Mouse (Mus musculus) midbrain, embryonic 16.5 days (tissue): Measurements from ENCODE around the gene Hnrnpf. TPM values are rescaled to one million over a fixed set of nuclear protein-coding genes. Genes with fewer than 3 reads are reported as not detected.

Experiments used
- ATAC-seq: fragments of 200-750 bp; cut with Nextera tagmentation; 2 replicates; pipeline ENCODE4 v1.8.0; 2017; ENCODE audit warnings: moderate TSS enrichment
- H3K27ac ChIP-seq: fragments of 300-500 bp; sonication (generic); 2 replicates; pipeline ENCODE4 v1.5.1; 2014; ENCODE audit warnings: mild to moderate bottlenecking, low read length, mixed read lengths
- H3K27me3 ChIP-seq: fragments of 300-500 bp; sonication (generic); 2 replicates; pipeline ENCODE4 v1.6.1; 2014; ENCODE audit warnings: low read depth, low read length, mixed read lengths; ENCODE audit not compliant: control insufficient read depth, insufficient read depth
- H3K36me3 ChIP-seq: fragments of 300-500 bp; sonication (generic); 2 replicates; pipeline ENCODE4 v1.6.1; 2014; ENCODE audit warnings: mild to moderate bottlenecking, low read length, moderate library complexity, mixed read lengths; ENCODE audit not compliant: control insufficient read depth, insufficient read depth
- H3K4me1 ChIP-seq: fragments of 300-500 bp; sonication (generic); 2 replicates; pipeline ENCODE4 v1.6.1; 2014; ENCODE audit warnings: mild to moderate bottlenecking, low read length, mixed read lengths; ENCODE audit not compliant: control insufficient read depth, insufficient read depth
- H3K4me2 ChIP-seq: fragments of 300-500 bp; sonication (generic); 2 replicates; pipeline ENCODE4 v1.6.1; 2014; ENCODE audit warnings: mild to moderate bottlenecking, low read length, mixed read lengths
- H3K4me3 ChIP-seq: fragments of 300-500 bp; sonication (generic); 2 replicates; pipeline ENCODE4 v1.5.1; 2014; ENCODE audit warnings: low read depth, mild to moderate bottlenecking, low read length, moderate library complexity, mixed read lengths
- H3K9ac ChIP-seq: fragments of 300-500 bp; sonication (generic); 2 replicates; pipeline ENCODE4 v1.6.1; 2014; ENCODE audit warnings: low read depth, low read length, mixed read lengths
- H3K9me3 ChIP-seq: fragments of 300-500 bp; sonication (generic); replicated peaks from 2 replicates; pipeline ENCODE4 v1.6.1; 2014; ENCODE audit warnings: mild to moderate bottlenecking, low read length, mixed read lengths; ENCODE audit not compliant: control insufficient read depth, poor library complexity, severe bottlenecking
- WGBS: fragments of 180-500 bp; shearing (Covaris S2); extraction: QIAGEN DNeasy Blood & Tissue Kit; methylation state at CpG from one replicate; pipeline ENCODE4 v1.1.7; 2014; 5-methylcytosine and 5-hydroxymethylcytosine counted together
- polyA plus RNA-seq: library from polyadenylated mRNA; unstranded; fragments of >200 nt; fragmentation: Nextera tagmentation; extraction: Ambion mirVana; gene quantifications from 2 replicates; pipeline ENCODE4 v1.2.1, GENCODE M21; 2015

Gene Hnrnpf
- polyA plus RNA-seq, 1 experiment from 2014 or later = 226 TPM

- H3K27ac ChIP-seq = no peak overlapping the region
- H3K9me3 ChIP-seq = no peaks in the 10 kb centered on the region
- 62% methylated on average over 1 of the region's 1 CpGs for whole genome bisulfite sequencing
- no peak overlapping the region for H3K9ac ChIP-seq
- no peaks in the 10 kb centered on the region for H3K27me3 ChIP-seq
- H3K4me3 ChIP-seq = no peak overlapping the region
- H3K4me1 ChIP-seq = no peaks in the 10 kb centered on the region
- ATAC-seq = no peak
- H3K36me3 ChIP-seq = no peaks in the 10 kb centered on the region
- no peak overlapping the region for H3K4me2 ChIP-seq
These were observed 12.1 kb upstream of the Hnrnpf start for GRCm38 (mm10) chr6:117888032-117888431.

GRCm38 (mm10) chr6:117888642-117889096 lies 11.5 kb upstream of the Hnrnpf start:
- Histone ChIP-seq H3K4me1 (no peaks in the 10 kb centered on the region), H3K27me3 (no peaks in the 10 kb centered on the region), H3K27ac (no peak overlapping the region), H3K4me3 (no peak overlapping the region), H3K9me3 (no peaks in the 10 kb centered on the region), H3K36me3 (no peaks in the 10 kb centered on the region), H3K4me2 (no peak overlapping the region), H3K9ac (no peak overlapping the region)
- 58% methylated on average over 2 of the region's 2 CpGs for WGBS
- ATAC-seq = no peak

GRCm38 (mm10) chr6:117890257-117890656 lies 9.9 kb upstream of the Hnrnpf start:
- no peaks in the 10 kb centered on the region for H3K9me3 ChIP-seq
- H3K4me2 ChIP-seq = no peak overlapping the region
- H3K4me3 ChIP-seq = no peak overlapping the region
- no peaks in the 10 kb centered on the region for H3K36me3 ChIP-seq
- WGBS = 84% methylated on average over 6 of the region's 6 CpGs
- H3K27ac ChIP-seq = no peak overlapping the region
- H3K27me3 ChIP-seq = no peaks in the 10 kb centered on the region
- no peak for ATAC-seq
- H3K9ac ChIP-seq = no peak overlapping the region
- H3K4me1 ChIP-seq = no peaks in the 10 kb centered on the region

- Histone ChIP-seq H3K27me3 (no peaks in the 10 kb centered on the region), H3K4me2 (no peak overlapping the region), H3K36me3 (no peaks in the 10 kb centered on the region), H3K4me3 (no peak overlapping the region), H3K4me1 (no peaks in the 10 kb centered on the region), H3K9me3 (no peaks in the 10 kb centered on the region), H3K27ac (no peak overlapping the region), H3K9ac (no peak overlapping the region)
- ATAC-seq = no peak
- WGBS = 59% methylated on average over 14 of the region's 14 CpGs
These were observed 8.6 kb upstream of the Hnrnpf start for GRCm38 (mm10) chr6:117891369-117892160.

- H3K4me1 ChIP-seq = no peaks in the 10 kb centered on the region
- H3K36me3 ChIP-seq = no peaks in the 10 kb centered on the region
- no peak for ATAC-seq
- H3K4me3 ChIP-seq = no peak overlapping the region
- no peak overlapping the region for H3K9ac ChIP-seq
- H3K27me3 ChIP-seq = no peaks in the 10 kb centered on the region
- no peak overlapping the region for H3K4me2 ChIP-seq
- H3K27ac ChIP-seq = no peak overlapping the region
- H3K9me3 ChIP-seq = no peaks in the 10 kb centered on the region
- 79% methylated on average over 3 of the region's 3 CpGs for WGBS
These were observed 7.7 kb upstream of the Hnrnpf start for GRCm38 (mm10) chr6:117892386-117892785.

- H3K27ac ChIP-seq = no peak overlapping the region
- no peaks in the 10 kb centered on the region for H3K36me3 ChIP-seq
- no peaks in the 10 kb centered on the region for H3K27me3 ChIP-seq
- no peaks in the 10 kb centered on the region for H3K4me1 ChIP-seq
- no peaks in the 10 kb centered on the region for H3K9me3 ChIP-seq
- 92% methylated on average over 2 of the region's 2 CpGs for WGBS
- no peak overlapping the region for H3K9ac ChIP-seq
- no peak overlapping the region for H3K4me3 ChIP-seq
- ATAC-seq = no peak
- no peak overlapping the region for H3K4me2 ChIP-seq
These were observed 6.7 kb upstream of the Hnrnpf start for GRCm38 (mm10) chr6:117893435-117893834.

- no peak overlapping the region for H3K4me3 ChIP-seq
- no peaks in the 10 kb centered on the region for H3K9me3 ChIP-seq
- ATAC-seq = no peak
- H3K27ac ChIP-seq = no peak overlapping the region
- H3K4me1 ChIP-seq = no peaks in the 10 kb centered on the region
- no peak overlapping the region for H3K9ac ChIP-seq
- H3K27me3 ChIP-seq = no peaks in the 10 kb centered on the region
- 88% methylated on average over 5 of the region's 5 CpGs for WGBS
- H3K36me3 ChIP-seq = no peaks in the 10 kb centered on the region
- no peak overlapping the region for H3K4me2 ChIP-seq
These were observed 2.3 kb upstream of the Hnrnpf start for GRCm38 (mm10) chr6:117897800-117898199.

GRCm38 (mm10) chr6:117901510-117902402 lies 1.6 kb downstream of the Hnrnpf start:
- ATAC-seq = no peak
- Histone ChIP-seq H3K36me3 (no peaks in the 10 kb centered on the region), H3K27ac (no peak overlapping the region), H3K9ac (no peak overlapping the region), H3K27me3 (no peaks in the 10 kb centered on the region), H3K4me1 (peaks cover 5% of the 10 kb centered on the region), H3K4me3 (no peak overlapping the region), H3K9me3 (no peaks in the 10 kb centered on the region), H3K4me2 (no peak overlapping the region)
- WGBS = 76% methylated on average over 9 of the region's 9 CpGs

- no peak for ATAC-seq
- Histone ChIP-seq H3K9me3 (no peaks in the 10 kb centered on the region), H3K4me2 (no peak overlapping the region), H3K4me3 (no peak overlapping the region), H3K4me1 (peaks cover 5% of the 10 kb centered on the region), H3K36me3 (no peaks in the 10 kb centered on the region), H3K9ac (no peak overlapping the region), H3K27ac (no peak overlapping the region), H3K27me3 (no peaks in the 10 kb centered on the region)
- 81% methylated on average over 4 of the region's 4 CpGs for WGBS
These were observed 2.4 kb downstream of the Hnrnpf start for GRCm38 (mm10) chr6:117902556-117902955.
